Mouse (Mus musculus) layer of hippocampus, postnatal 25 days (tissue): ENCODE measurements around the gene Odf3b. TPM values are rescaled to one million over a fixed set of nuclear protein-coding genes. Genes with fewer than 3 reads are reported as not detected.

ENCODE experiments used
- DNase-seq, 2 experiments: peaks; one replicate each; pipeline ENCODE4 v3.0.0; 2022; ENCODE audit warnings: mixed read lengths in 2 of 2, low spot score in 1 of 2; ENCODE audit errors: extremely low spot score in 1 of 2
- total RNA-seq, 2 experiments: library from RNA; stranded (reverse); gene quantifications; 2 replicates each; pipeline ENCODE4 v1.2.3; 2021

Gene Odf3b
- 1 to 10 TPM; 1.6 to 3.2 TPM for total RNA-seq

GRCm38 (mm10) chr15:89378831-89379401, at the start of gene Odf3b:
Gene Odf3b (minus strand): TSS chr15:89379282.
- no peak for DNase-seq

- DNase-seq, result no peak
Observed at GRCm38 (mm10) chr15:89428136-89428790, 49.2 kb upstream of the Odf3b start.

DNA sequence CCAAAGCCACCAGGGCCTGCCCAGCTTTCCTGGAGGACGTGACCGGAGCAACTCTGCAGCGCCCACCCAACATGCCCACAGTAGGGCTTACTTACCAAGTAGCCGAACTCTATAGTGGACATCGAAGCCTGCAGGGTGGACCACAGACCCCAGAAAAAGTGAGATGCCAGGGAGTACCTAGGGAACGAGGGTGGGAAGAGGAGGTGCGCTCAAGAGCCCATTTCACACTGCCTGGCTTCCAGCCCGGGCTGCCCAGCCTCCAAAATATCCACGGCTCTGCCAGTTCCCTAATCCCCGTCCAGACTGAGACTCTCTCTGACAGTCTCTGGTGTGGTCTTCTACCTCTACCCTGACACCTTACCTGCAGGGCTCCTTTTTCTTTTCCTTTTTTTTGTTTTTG, 47.6 kb upstream of the Odf3b start:
- DNase-seq, result no peak

DNA sequence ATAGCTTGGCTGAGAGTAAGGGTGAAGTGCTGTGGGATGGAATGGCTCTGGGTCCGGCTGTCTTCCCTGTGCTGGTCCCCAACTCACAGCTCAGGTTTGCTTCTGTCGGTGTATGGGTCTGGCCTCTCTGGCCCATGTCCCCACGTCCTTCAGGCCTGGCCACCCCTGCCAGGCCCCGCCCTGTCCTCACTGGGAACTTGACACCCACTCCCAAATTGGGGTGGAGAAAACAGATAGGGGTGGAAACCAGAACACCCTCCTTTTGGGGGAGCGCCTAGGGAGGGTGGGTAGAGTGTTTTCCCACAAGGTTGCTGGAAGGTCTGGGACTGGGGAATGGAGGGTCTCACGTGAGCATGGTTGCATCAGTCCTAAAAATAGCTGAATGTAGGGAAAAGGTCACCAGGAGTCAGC, 46.6 kb upstream of the Odf3b start, which contains the start of gene Cpt1b:
Gene Cpt1b (minus strand): TSS at position 153 of the 411 bp plus-strand sequence.
- no peak for DNase-seq

GRCm38 (mm10) chr15:89424621-89425020, 45.5 kb upstream of the Odf3b start:
- DNase-seq, result no peak

GRCm38 (mm10) chr15:89421938-89422337, 42.9 kb upstream of the Odf3b start:
- no peak for DNase-seq

DNA sequence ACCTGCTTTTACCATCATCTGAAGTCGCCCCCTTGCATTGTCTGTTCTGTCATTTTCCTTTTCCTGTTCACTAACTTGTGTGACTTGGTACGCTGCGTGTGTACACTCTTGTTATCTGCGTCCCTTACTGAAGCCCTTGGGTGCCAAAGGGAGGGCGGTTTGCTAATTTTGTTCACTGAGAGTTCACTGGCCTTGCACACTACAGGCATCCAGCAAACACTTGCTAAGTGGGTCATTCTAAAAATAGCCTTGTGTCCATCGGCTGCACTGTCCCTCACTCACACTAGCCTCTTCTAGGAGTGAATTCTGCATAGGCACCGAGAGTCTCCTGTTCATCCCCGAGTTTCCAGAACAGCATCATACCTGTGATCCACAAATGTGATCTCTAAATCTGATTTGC, 36.2 kb upstream of the Odf3b start:
- no peak for DNase-seq

GRCm38 (mm10) chr15:89410118-89410517, 31.0 kb upstream of the Odf3b start, which contains the start of gene Syce3:
Gene Syce3 (minus strand): TSS chr15:89410503.
- DNase-seq, result no peak

GRCm38 (mm10) chr15:89406691-89407090, 27.6 kb upstream of the Odf3b start:
- no peak for DNase-seq

DNA sequence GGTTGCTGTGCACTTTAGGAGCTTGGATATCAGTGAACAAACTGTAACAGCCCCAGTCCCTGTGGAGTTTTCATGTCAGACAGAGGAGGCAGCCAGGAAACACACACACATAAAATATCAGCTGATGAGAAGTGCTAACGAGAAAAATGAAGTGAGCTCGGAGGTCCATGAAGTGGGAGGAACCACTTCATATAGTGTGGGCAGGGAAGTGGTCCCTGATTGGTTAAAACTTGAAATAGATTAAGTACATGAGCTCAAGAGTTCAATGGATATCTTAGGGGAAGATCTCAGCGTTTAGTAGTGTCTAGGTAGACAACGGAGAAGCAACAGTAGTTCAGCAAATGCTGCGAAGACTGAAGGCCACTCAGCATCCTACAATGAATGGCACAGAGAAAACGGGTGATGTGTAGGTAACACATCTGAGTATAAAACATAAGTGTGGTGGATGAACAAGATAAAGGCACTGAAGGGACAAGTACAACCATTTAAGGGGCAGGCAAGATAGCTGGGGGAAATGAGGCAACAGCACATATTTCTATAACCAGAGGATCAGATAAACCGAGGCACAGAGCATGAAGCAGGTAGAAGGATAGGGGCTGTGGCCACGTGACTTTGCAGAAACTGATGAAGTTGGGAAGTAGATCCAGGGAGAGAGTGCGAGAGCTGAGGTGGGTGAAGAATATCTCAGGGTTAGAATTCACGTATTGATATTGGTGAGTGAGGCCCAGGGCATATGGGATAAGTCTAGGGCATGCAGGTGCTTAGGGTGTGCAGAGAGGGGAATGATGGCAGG, 25.9 kb upstream of the Odf3b start:
- DNase-seq, result no peak

- no peak for DNase-seq
Observed at GRCm38 (mm10) chr15:89402471-89402870, 23.4 kb upstream of the Odf3b start.

- DNase-seq, result no peak
Observed at GRCm38 (mm10) chr15:89399716-89400115, 20.6 kb upstream of the Odf3b start.

- DNase-seq, result no peak
Observed at GRCm38 (mm10) chr15:89398146-89398545, 19.1 kb upstream of the Odf3b start.

- DNase-seq, result no peak
Observed at GRCm38 (mm10) chr15:89396883-89397282, 17.8 kb upstream of the Odf3b start.

GRCm38 (mm10) chr15:89390081-89390480, 11.0 kb upstream of the Odf3b start:
- DNase-seq, result no peak

DNA sequence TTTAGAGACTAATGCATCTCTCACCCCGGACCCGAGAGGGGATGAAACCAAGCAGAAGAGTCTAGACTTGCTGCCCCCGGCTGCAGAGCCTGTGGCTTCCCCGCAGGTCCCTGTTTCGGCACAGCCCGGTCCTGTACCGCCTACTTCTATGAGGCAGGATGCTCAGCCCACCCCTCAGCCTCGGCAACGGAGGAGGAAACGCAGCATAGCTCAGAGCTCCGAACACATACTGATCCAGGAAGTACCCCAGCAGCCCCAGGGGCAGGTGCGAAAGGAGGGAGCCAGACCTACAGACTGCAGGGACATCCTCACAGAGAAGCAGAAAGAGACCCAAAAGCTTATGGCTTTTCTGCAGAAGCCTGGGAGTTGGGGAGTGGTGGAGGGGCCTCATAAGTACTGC, 8.0 kb upstream of the Odf3b start:
- DNase-seq, result no peak

- no peak for DNase-seq
Observed at GRCm38 (mm10) chr15:89384617-89385016, 5.5 kb upstream of the Odf3b start, which contains the start of gene Klhdc7b. Gene Klhdc7b (plus strand): TSS chr15:89384917.

DNA sequence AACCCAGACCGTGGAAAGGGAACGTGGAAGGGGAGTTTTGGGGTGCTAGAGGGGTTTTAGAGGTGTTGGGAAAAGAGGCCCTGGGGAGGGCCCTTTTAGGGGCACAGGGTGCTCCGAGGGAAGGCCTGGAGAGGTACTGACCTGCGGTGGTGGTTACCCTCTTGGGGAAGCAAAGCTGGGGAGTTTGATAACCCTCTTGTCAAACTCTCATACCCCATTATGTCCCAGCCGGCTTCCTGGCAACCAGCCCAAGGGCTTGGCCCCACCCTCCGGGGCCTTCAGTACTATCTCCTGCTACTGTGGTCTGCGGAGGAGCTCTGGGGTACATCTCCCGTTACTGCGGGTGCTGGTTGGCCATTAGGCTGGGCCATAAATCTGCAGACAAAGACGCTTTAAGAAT, 347 bp upstream of the Odf3b start:
- DNase-seq, result no peak

- no peak for DNase-seq
Observed at GRCm38 (mm10) chr15:89377938-89378828, 899 bp downstream of the Odf3b start.

- DNase-seq, result no peak
Observed at GRCm38 (mm10) chr15:89377362-89377761, 1.7 kb downstream of the Odf3b start.
